Mouse (Mus musculus) cerebellum, adult 9-10 months (tissue): ENCODE results near the gene Tmem232.
"Not testable (repeated sequence)": the region's sequence is repeated elsewhere in the genome, so short reads cannot be mapped to it uniquely, and the experiment has no call there.

Experiments used
- DNase-seq: peaks from one replicate; pipeline ENCODE4 v3.0.0; 2022

Tmem232 gene

GRCm38 (mm10) chr17:65540441-65541272, at the start of gene Tmem232:
Tmem232 (minus strand) TSS chr17:65540782.
- DNase-seq, result peak; percentile 52

- DNase-seq, result no peak
Measured at GRCm38 (mm10) chr17:65586892-65587291, 46.3 kb upstream of the Tmem232 start.

- DNase-seq, result no peak
Measured at GRCm38 (mm10) chr17:65581440-65581839, 40.9 kb upstream of the Tmem232 start.

- no peak for DNase-seq
Measured at GRCm38 (mm10) chr17:65579766-65580165, 39.2 kb upstream of the Tmem232 start.

GRCm38 (mm10) chr17:65575339-65575738, 34.8 kb upstream of the Tmem232 start:
- peak; percentile 24 for DNase-seq

GRCm38 (mm10) chr17:65574850-65575249, 34.3 kb upstream of the Tmem232 start:
- no peak for DNase-seq

- DNase-seq, result peak; percentile 19
Measured at GRCm38 (mm10) chr17:65571866-65572265, 31.3 kb upstream of the Tmem232 start.

GRCm38 (mm10) chr17:65571466-65571865, 30.9 kb upstream of the Tmem232 start:
- DNase-seq, result no peak

- no peak for DNase-seq
Measured at GRCm38 (mm10) chr17:65564189-65564588, 23.6 kb upstream of the Tmem232 start.

- no peak for DNase-seq
Measured at GRCm38 (mm10) chr17:65563345-65563744, 22.8 kb upstream of the Tmem232 start.

GRCm38 (mm10) chr17:65562761-65563160, 22.2 kb upstream of the Tmem232 start:
- DNase-seq, result peak; percentile 70

GRCm38 (mm10) chr17:65561361-65562015, 20.9 kb upstream of the Tmem232 start:
- DNase-seq, result no peak

- no peak for DNase-seq
Measured at GRCm38 (mm10) chr17:65559273-65559672, 18.7 kb upstream of the Tmem232 start.

GRCm38 (mm10) chr17:65558788-65559187, 18.2 kb upstream of the Tmem232 start:
- DNase-seq, result no peak

GRCm38 (mm10) chr17:65558217-65558616, 17.6 kb upstream of the Tmem232 start:
- peak; percentile 74 for DNase-seq

- no peak for DNase-seq
Measured at GRCm38 (mm10) chr17:65557212-65557611, 16.6 kb upstream of the Tmem232 start.

GRCm38 (mm10) chr17:65556798-65557197, 16.2 kb upstream of the Tmem232 start:
- DNase-seq, result no peak

GRCm38 (mm10) chr17:65552426-65552997, 11.9 kb upstream of the Tmem232 start:
- DNase-seq, result no peak

GRCm38 (mm10) chr17:65550357-65550756, 9.8 kb upstream of the Tmem232 start:
- DNase-seq, result no peak

GRCm38 (mm10) chr17:65548698-65549365, 8.2 kb upstream of the Tmem232 start:
- no peak for DNase-seq

- DNase-seq, result not testable (repeated sequence)
Measured at GRCm38 (mm10) chr17:65546221-65546620, 5.6 kb upstream of the Tmem232 start.

GRCm38 (mm10) chr17:65536156-65536555, 4.4 kb downstream of the Tmem232 start:
- DNase-seq, result peak; percentile 48

- not testable (repeated sequence) for DNase-seq
Measured at GRCm38 (mm10) chr17:65532381-65532780, 8.2 kb downstream of the Tmem232 start.
